Mouse (Mus musculus) CH12.LX (cell line): ENCODE measurements around the gene Pcdh15. TPM values are rescaled to one million over a fixed set of nuclear protein-coding genes. Genes with fewer than 3 reads are reported as not detected.

Experiments
- DNase-seq: peaks from one replicate; pipeline ENCODE4 v3.0.0-alpha.2; 2013; ENCODE audit errors: extremely low read depth
- H3K27ac ChIP-seq: 2 replicates; pipeline ENCODE4 v1.5.1; 2012; ENCODE audit warnings: low read depth, mild to moderate bottlenecking, control low read depth, moderate library complexity; ENCODE audit not compliant: insufficient read depth
- H3K27me3 ChIP-seq: replicated peaks from 2 replicates; pipeline ENCODE3; 2012; ENCODE audit warnings: inconsistent platforms
- H3K36me3 ChIP-seq, 2 experiments: replicated peaks in 1 of 2; 2 replicates each; pipeline versions ENCODE3 to v1.6.1; 2012; ENCODE audit warnings: inconsistent platforms in 1 of 2, low read length in 1 of 2, mild to moderate bottlenecking in 1 of 2, mixed read lengths in 1 of 2, moderate library complexity in 1 of 2; ENCODE audit not compliant: control insufficient read depth in 1 of 2, insufficient read depth in 1 of 2
- H3K4me1 ChIP-seq, 2 experiments: 2 replicates each; pipeline ENCODE4 v1.6.1; 2012; ENCODE audit warnings: inconsistent platforms in 1 of 2, moderate library complexity in 1 of 2; ENCODE audit not compliant: insufficient read depth in 2 of 2, control insufficient read depth in 1 of 2
- H3K4me2 ChIP-seq: 2 replicates; pipeline ENCODE4 v1.6.1; 2012; ENCODE audit warnings: low read depth, mild to moderate bottlenecking, control low read depth; ENCODE audit not compliant: poor library complexity, insufficient read depth, severe bottlenecking
- H3K4me3 ChIP-seq, 3 experiments: fragments of 150-350 bp in 1 of 3; sonication (generic) in 1 of 3; replicated peaks in 1 of 3; 2 replicates each; pipeline versions ENCODE3 to v1.5.1; 2011 to 2012; ENCODE audit warnings: low read depth in 2 of 3, low read length in 2 of 3, mild to moderate bottlenecking in 2 of 3, moderate library complexity in 2 of 3, control low read depth in 1 of 3, improper control_type of control experiment in 1 of 3, inconsistent platforms in 1 of 3, mixed read lengths in 1 of 3; ENCODE audit not compliant: poor library complexity in 1 of 3
- H3K79me2 ChIP-seq: replicated peaks from 2 replicates; pipeline ENCODE4 v1.6.1; 2012; ENCODE audit warnings: mild to moderate bottlenecking, moderate library complexity; ENCODE audit not compliant: control insufficient read depth, poor library complexity, insufficient read depth, severe bottlenecking; ENCODE audit errors: extremely low read depth
- H3K9ac ChIP-seq: 2 replicates; pipeline ENCODE4 v1.6.1; 2012; ENCODE audit warnings: low read depth, mild to moderate bottlenecking, control low read depth, moderate library complexity; ENCODE audit not compliant: insufficient read depth
- H3K9me3 ChIP-seq: replicated peaks from 2 replicates; pipeline ENCODE3; 2012; ENCODE audit warnings: low read length, inconsistent platforms, mixed read lengths
- BHLHE40 ChIP-seq: IDR thresholded peaks from 2 replicates; pipeline ENCODE4 v1.6.1; 2011; ENCODE audit warnings: mild to moderate bottlenecking, low read depth, low read length, improper control_type of control experiment
- CHD1 ChIP-seq: IDR thresholded peaks from 2 replicates; pipeline ENCODE4 v1.6.1; 2012; ENCODE audit warnings: low read depth, low read length, improper control_type of control experiment, inconsistent platforms
- CHD2 ChIP-seq: IDR thresholded peaks from 2 replicates; pipeline ENCODE4 v1.6.1; 2011; ENCODE audit warnings: low read length, improper control_type of control experiment
- CTCF ChIP-seq, 2 experiments: IDR thresholded peaks in 1 of 2; conservative IDR thresholded peaks in 1 of 2; 2 replicates each; pipeline ENCODE4 v1.5.1; 2011 to 2012; ENCODE audit warnings: low read depth in 2 of 2, low read length in 2 of 2, improper control_type of control experiment in 1 of 2, inconsistent platforms in 1 of 2, mild to moderate bottlenecking in 1 of 2, moderate library complexity in 1 of 2
- E2F4 ChIP-seq: IDR thresholded peaks from 2 replicates; pipeline ENCODE4 v1.6.1; 2011; ENCODE audit warnings: low read depth, low read length, improper control_type of control experiment; ENCODE audit not compliant: insufficient replicate concordance
- ELF1 ChIP-seq: IDR thresholded peaks from 2 replicates; pipeline ENCODE4 v1.6.1; 2014; ENCODE audit warnings: low read depth, mild to moderate bottlenecking, inconsistent platforms, low read length, improper control_type of control experiment
- EP300 ChIP-seq: IDR thresholded peaks from 2 replicates; pipeline ENCODE4 v1.6.1; 2011; ENCODE audit warnings: low read length, improper control_type of control experiment
- GABPA ChIP-seq: IDR thresholded peaks from 2 replicates; pipeline ENCODE4 v1.6.1; 2012; ENCODE audit warnings: low read depth, low read length, improper control_type of control experiment, inconsistent platforms; ENCODE audit not compliant: insufficient replicate concordance
- HCFC1 ChIP-seq: IDR thresholded peaks from 2 replicates; pipeline ENCODE4 v1.6.1; 2012; ENCODE audit warnings: low read depth, mild to moderate bottlenecking, inconsistent platforms, low read length, improper control_type of control experiment
- IRF4 ChIP-seq: IDR thresholded peaks from 2 replicates; pipeline ENCODE4 v1.6.1; 2014; ENCODE audit warnings: low read depth, mild to moderate bottlenecking, inconsistent platforms, low read length, improper control_type of control experiment
- JUN ChIP-seq: IDR thresholded peaks from 2 replicates; pipeline ENCODE4 v1.6.1; 2011; ENCODE audit warnings: low read depth, mild to moderate bottlenecking, low read length, improper control_type of control experiment, moderate library complexity; ENCODE audit not compliant: insufficient read depth
- JUND ChIP-seq: conservative IDR thresholded peaks from 2 replicates; pipeline ENCODE4 v1.6.1; 2011; ENCODE audit warnings: low read depth, low read length, improper control_type of control experiment
- KAT2A ChIP-seq: IDR thresholded peaks from 2 replicates; pipeline ENCODE4 v1.6.1; 2012; ENCODE audit warnings: low read length, improper control_type of control experiment, inconsistent platforms; ENCODE audit not compliant: insufficient replicate concordance
- MAFK ChIP-seq: IDR thresholded peaks from 2 replicates; pipeline ENCODE4 v1.6.1; 2011; ENCODE audit warnings: low read length, improper control_type of control experiment; ENCODE audit not compliant: insufficient replicate concordance
- MAX ChIP-seq: IDR thresholded peaks from 2 replicates; pipeline ENCODE4 v1.6.1; 2011; ENCODE audit warnings: low read length, improper control_type of control experiment
- MAZ ChIP-seq: IDR thresholded peaks from 2 replicates; pipeline ENCODE4 v1.6.1; 2012; ENCODE audit warnings: low read depth, mild to moderate bottlenecking, inconsistent platforms, low read length, improper control_type of control experiment, moderate library complexity
- MXI1 ChIP-seq: IDR thresholded peaks from 2 replicates; pipeline ENCODE4 v1.6.1; 2011; ENCODE audit warnings: mild to moderate bottlenecking, low read depth, low read length, improper control_type of control experiment
- MYC ChIP-seq: IDR thresholded peaks from 2 replicates; pipeline ENCODE4 v1.6.1; 2011; ENCODE audit warnings: low read depth, mild to moderate bottlenecking, improper control_type of control experiment, low read length
- NELFE ChIP-seq: IDR thresholded peaks from 2 replicates; pipeline ENCODE4 v1.6.1; 2011; ENCODE audit warnings: low read depth, low read length, improper control_type of control experiment
- NRF1 ChIP-seq: IDR thresholded peaks from 2 replicates; pipeline ENCODE4 v1.6.1; 2014; ENCODE audit warnings: low read depth, mild to moderate bottlenecking, inconsistent platforms, low read length, improper control_type of control experiment, moderate library complexity
- PAX5 ChIP-seq: IDR thresholded peaks from 2 replicates; pipeline ENCODE4 v1.6.1; 2012; ENCODE audit warnings: low read length, inconsistent platforms, mixed read lengths
- POLR2A ChIP-seq: IDR thresholded peaks from 2 replicates; pipeline ENCODE4 v1.6.1; 2011; ENCODE audit warnings: low read depth, mild to moderate bottlenecking, improper control_type of control experiment, low read length
- POLR2AphosphoS2 ChIP-seq: IDR thresholded peaks from 2 replicates; pipeline ENCODE4 v1.6.1; 2011; ENCODE audit warnings: low read depth, low read length, improper control_type of control experiment
- RAD21 ChIP-seq: IDR thresholded peaks from 2 replicates; pipeline ENCODE4 v1.6.1; 2011; ENCODE audit warnings: low read depth, mild to moderate bottlenecking, low read length, improper control_type of control experiment, moderate library complexity
- RCOR1 ChIP-seq: conservative IDR thresholded peaks from 2 replicates; pipeline ENCODE4 v1.6.1; 2012; ENCODE audit warnings: low read depth, mild to moderate bottlenecking, inconsistent platforms, low read length, improper control_type of control experiment
- UBTF ChIP-seq: IDR thresholded peaks from 2 replicates; pipeline ENCODE4 v1.6.1; 2012; ENCODE audit warnings: low read depth, mild to moderate bottlenecking, inconsistent platforms, low read length, improper control_type of control experiment, moderate library complexity
- USF2 ChIP-seq: conservative IDR thresholded peaks from 2 replicates; pipeline ENCODE4 v1.6.1; 2011; ENCODE audit warnings: low read depth, low read length, improper control_type of control experiment
- ZC3H11A ChIP-seq: IDR thresholded peaks from 2 replicates; pipeline ENCODE4 v1.6.1; 2012; ENCODE audit warnings: low read depth, mild to moderate bottlenecking, inconsistent platforms, low read length, improper control_type of control experiment
- ZKSCAN1 ChIP-seq: IDR thresholded peaks from 2 replicates; pipeline ENCODE4 v1.6.1; 2012; ENCODE audit warnings: low read depth, inconsistent platforms, low read length, improper control_type of control experiment, borderline replicate concordance
- ZNF384 ChIP-seq: IDR thresholded peaks from 2 replicates; pipeline ENCODE4 v1.6.1; 2012; ENCODE audit warnings: low read depth, low read length, improper control_type of control experiment, inconsistent platforms
- dilution Hi-C: fragments of 300-500 bp; cut with MboI; formaldehyde crosslinking; loops from 2 replicates; pipeline ENCODE4 v1.14.3; 2020; ENCODE audit warnings: low sequenced_read_pairs; ENCODE audit not compliant: extremely low pct_unique_long_range_greater_than_20kb, extremely low pct_ligation_motif_present
- in situ Hi-C: fragments of 300-500 bp; cut with MboI; formaldehyde crosslinking; loops from 3 replicates; pipeline ENCODE4 v1.14.3; 2019; ENCODE audit warnings: low sequenced_read_pairs, low pct_ligation_motif_present, low pct_unique_long_range_greater_than_20kb, mixed read lengths
- polyA plus RNA-seq: library from polyadenylated mRNA; unstranded; fragments of >175 nt; gene quantifications from 2 replicates; pipeline ENCODE4 v1.2.1, GENCODE M21; 2012; ENCODE audit warnings: low read depth; ENCODE audit not compliant: insufficient read length
- total RNA-seq, 2 experiments: library from RNA; depleted of rRNA; stranded (reverse); fragments of 300-350 nt in 1 of 2; fragments of >200 nt in 1 of 2; gene quantifications; 2 replicates each; pipeline ENCODE4 v1.2.3; 2012 to 2014

Pcdh15 gene
- total and polyA plus RNA-seq, 3 experiments: not detected

DNA sequence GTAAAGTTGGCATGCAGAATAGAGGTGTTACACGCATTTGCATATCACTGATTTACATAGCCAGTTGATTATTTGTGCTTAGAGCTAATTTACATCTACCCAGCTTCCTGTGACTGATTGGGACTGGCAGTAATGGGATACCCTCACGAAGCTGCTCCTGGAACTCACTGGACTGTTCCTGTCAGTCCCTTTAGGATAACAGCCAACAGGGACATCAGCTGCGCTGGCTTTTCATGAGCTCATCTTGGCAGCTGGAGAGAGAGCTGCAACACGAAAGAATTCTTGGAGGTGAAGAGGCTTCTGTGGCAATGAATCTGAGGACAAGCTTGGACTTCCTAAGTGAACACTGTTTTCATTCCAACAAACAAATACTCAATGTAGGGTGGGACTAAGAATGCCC lies 683.8 kb downstream of the Pcdh15 start:
- H3K9ac ChIP-seq: no peak overlapping the region
- TF ChIP-seq EP300 (no peak), IRF4 (no peak), CHD2 (no peak), JUND (no peak), HCFC1 (no peak), BHLHE40 (no peak), MAFK (no peak), ZNF384 (no peak), USF2 (no peak), E2F4 (no peak), CHD1 (no peak), NRF1 (no peak), CTCF (conservative IDR thresholded peaks at IDR 0.05 in 1 of 2, IDR thresholded peaks at IDR 0.05 in 1 of 2; ENCODE audit: low read depth in 2 of 2, low read length in 2 of 2) (no peak), MYC (no peak), MXI1 (no peak), POLR2AphosphoS2 (no peak), RAD21 (no peak), ELF1 (no peak), ZKSCAN1 (no peak)
- TF ChIP-seq, all 38 proteins: peak for 0
- no peaks in the 10 kb centered on the region for H3K4me1 ChIP-seq
- in situ Hi-C loops (no loop called here), dilution Hi-C loops (no loop called here)
- H3K79me2 ChIP-seq: no peaks in the 10 kb centered on the region
- no peak overlapping the region for H3K4me2 ChIP-seq
- H3K27ac ChIP-seq: no peak overlapping the region
- DNase-seq: no peak
- H3K9me3 ChIP-seq: peaks cover 41% of the 10 kb centered on the region
- no peaks in the 10 kb centered on the region for H3K27me3 ChIP-seq
- no peaks in the 10 kb centered on the region for H3K36me3 ChIP-seq
- no peak overlapping the region for H3K4me3 ChIP-seq

DNA sequence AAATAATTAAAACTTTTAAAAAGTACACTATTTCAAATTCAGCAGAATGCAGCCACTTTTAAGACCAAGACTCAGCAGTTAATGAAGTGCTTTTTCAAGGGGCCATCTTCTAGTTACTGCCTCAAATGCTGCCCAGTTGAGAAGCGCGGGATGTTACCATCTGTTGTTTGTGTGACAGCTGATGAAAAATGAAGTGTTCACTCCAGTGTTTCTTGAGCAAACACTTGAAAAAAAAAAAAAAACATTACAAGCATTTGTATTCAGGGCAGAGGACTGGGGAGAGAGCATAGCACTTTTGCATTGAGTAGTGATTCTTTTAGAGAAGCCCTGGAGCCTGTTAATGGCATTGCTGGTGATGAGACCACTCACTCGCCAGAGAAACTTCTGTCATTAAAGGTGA lies 689.0 kb downstream of the Pcdh15 start:
- Histone ChIP-seq H3K4me2 (no peak overlapping the region), H3K9ac (no peak overlapping the region), H3K36me3 (no peaks in the 10 kb centered on the region)
- DNase-seq: no peak
- TF ChIP-seq POLR2AphosphoS2 (no peak), E2F4 (no peak), NELFE (no peak), ZC3H11A (no peak), ELF1 (no peak), PAX5 (no peak), GABPA (no peak), USF2 (no peak), JUND (no peak), MXI1 (no peak), KAT2A (no peak), RCOR1 (no peak), POLR2A (no peak), MAZ (no peak), MAFK (no peak), ZNF384 (no peak), UBTF (no peak), JUN (no peak), MAX (no peak)
- TF ChIP-seq, all 38 proteins: peak for 0
- in situ Hi-C loops: no loop called here
- dilution Hi-C loops: no loop called here
- no peak overlapping the region for H3K4me3 ChIP-seq
- H3K27me3 ChIP-seq: no peaks in the 10 kb centered on the region
- H3K4me1 ChIP-seq: no peaks in the 10 kb centered on the region
- H3K9me3 ChIP-seq: peaks cover 40% of the 10 kb centered on the region
- H3K27ac ChIP-seq: no peak overlapping the region
- H3K79me2 ChIP-seq: no peaks in the 10 kb centered on the region
